Mouse (Mus musculus): ENCODE data around the gene 4430402I18Rik.
"Not testable (repeated sequence)": the region's sequence is repeated elsewhere in the genome, so short reads cannot be mapped to it uniquely, and the experiment has no call there.

Gene 4430402I18Rik

GRCm38 (mm10) chr19:28967652-28968051, at the start of gene 4430402I18Rik:
Gene 4430402I18Rik (minus strand): TSS chr19:28967800.
- no peak for DNase-seq

GRCm38 (mm10) chr19:29016786-29017185, 49.2 kb upstream of the 4430402I18Rik start:
- no peak for DNase-seq

DNA sequence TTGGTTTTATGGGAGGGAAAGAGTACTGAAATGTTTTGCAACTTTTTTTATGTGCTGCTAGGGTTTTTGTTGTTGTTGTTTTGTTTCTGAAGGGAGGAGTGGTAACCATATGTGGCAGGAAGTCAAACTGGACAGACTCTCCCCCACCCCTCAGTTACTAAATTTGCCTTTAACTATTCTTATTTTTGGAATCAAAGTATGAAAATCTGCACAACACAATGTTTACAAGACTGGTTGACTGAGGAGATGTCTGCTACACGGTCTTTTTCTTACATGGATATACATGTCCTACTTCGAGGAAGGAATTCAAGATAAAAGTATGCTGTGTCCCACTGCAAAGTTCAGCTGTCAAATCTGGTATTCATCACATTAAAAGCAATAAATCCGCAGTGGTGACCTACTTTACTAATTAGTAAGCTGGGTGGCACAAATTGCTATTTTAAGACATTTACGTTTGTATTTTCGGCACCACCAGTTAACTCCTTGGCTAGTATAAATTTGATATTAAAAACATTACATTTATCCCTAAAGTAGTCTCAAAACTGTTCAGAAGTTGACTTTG, 48.7 kb upstream of the 4430402I18Rik start:
- no peak for DNase-seq

DNA sequence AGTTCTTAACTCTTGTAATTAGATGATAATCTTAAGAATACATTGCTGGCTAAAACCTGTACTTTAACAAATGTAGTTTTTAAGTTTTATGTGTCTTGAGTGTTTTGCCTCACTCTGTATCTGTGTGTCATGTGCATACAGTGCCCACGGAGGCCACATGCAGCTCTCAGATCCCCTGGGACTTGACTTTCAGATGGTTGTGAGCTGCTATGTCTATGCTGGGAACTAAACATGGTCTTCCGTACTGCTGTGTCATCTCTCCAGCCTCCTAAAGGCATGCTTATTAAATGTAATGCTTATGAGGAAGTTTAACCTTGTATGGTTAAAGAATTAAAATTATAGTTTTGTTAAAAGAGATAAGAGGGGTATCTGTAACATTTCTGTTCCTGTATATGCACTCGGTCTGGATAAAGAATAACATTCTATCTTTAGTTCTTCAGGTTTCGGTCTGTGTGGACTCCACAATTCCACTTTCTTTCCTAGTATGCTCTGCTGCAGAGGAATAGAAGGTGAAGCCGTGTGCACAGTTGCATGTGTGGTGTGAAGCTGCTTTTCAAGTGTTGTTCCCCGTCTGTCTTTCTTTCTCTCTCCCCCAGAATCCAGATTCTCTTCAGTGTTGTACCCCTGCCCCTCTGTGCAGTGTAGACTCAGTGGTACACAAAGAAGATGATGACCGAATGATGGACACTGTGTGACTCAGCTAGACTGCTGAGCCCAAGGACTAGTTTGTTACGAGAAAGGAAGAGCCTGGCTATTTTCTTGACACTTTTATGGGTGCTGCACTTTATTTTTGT, 48.0 kb upstream of the 4430402I18Rik start:
- no peak for DNase-seq

DNA sequence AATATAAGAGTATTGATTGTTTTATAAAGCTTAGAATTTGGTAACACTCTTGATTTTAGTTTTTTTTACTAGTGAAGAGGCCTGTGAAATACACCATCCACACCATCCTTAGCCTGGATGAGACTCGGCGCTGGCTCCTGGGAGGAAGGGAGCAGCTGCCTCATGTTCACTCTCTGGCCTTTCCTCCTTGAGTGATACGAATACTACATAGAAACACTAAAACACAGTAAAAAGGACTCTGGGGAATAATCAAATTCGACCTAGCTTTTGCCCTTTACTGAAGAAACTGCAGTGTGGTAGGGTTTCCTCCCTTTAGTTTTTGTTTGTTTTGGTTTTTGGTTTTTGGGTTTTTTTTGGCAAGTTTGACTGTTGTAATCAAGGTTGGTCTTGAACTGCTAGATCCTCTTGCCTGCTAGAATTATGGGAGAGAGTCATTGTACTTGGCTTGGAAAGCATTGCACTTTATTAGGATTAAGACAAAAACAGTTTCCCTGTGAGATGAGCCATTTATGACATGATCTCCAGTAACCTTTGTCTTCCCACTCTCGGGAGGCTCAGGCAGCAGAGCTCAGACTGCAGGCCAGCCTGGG, 47.0 kb upstream of the 4430402I18Rik start:
- no peak for DNase-seq

- DNase-seq = no peak
Observed at GRCm38 (mm10) chr19:29011355-29011990, 43.9 kb upstream of the 4430402I18Rik start.

GRCm38 (mm10) chr19:29009046-29009445, 41.4 kb upstream of the 4430402I18Rik start:
- no peak for DNase-seq

DNA sequence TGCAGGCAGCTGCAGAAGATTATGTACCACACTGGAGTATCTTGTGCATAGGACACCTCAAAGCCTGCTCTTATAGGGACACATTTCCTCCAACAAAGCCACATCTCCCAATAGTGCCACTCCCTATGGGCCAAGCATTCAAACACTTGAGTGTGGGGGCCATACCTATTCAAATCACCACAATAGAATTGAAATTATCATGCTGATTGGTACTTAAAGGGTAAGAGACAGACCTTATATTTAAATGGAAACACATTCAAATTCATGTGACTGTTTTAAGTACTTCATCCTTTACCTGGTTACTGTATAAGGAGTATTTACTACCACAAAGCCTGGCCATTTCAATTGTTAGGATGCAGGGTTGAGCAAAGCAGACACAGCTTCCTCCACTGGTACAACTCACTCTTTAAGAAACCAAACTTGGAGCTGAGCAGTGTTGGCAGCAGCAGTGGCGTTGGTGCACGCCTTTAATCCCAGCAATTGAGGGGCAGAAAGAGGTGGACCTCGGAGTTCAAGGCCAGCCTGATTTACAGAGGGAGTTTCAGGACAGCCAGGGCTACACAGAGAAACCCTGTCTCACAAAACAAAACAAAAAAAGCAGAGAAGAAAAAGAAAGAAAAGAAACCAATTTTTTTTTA, 40.6 kb upstream of the 4430402I18Rik start:
- DNase-seq = no peak

DNA sequence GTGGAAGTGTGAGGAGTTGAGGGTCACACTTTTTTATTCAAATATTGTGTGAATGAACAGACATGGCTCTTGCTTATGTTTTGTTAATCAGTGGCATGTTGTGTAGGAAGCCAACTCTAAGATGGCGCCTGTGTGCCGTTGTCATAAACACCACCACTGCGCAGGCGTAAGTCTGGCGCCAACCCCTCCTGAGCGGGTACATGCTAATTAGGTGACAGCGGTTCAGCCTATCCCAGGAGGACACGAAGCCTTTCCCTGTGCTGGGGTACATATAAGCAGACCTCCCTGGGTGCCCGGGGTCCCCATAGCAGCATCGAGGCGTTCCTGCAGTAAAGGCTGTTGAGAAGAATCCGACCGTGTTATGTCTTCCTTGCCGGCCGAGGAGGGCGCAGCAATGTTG, 32.7 kb upstream of the 4430402I18Rik start:
- not testable (repeated sequence) for DNase-seq

- DNase-seq = no peak
Observed at GRCm38 (mm10) chr19:28997976-28998630, 30.5 kb upstream of the 4430402I18Rik start.

DNA sequence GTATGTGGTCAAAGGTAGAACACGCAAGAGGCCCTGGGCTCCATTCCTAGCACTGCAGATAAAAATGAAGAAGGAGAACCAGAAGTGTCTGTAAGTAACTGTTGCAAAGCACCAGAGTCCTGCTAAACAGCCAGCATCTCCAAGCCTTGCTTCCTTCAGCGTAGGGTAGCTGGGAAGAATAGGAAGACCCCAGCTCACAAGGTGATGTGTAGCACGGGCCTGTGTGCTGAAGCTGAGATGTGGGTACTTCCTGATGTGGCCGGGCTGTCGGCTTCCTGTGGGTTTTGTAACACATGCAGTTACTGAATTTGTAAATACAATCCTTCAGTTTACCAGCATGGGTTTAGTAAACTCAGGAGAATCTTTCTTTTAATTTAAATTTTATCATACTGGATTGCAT, 27.8 kb upstream of the 4430402I18Rik start:
- DNase-seq = no peak

DNA sequence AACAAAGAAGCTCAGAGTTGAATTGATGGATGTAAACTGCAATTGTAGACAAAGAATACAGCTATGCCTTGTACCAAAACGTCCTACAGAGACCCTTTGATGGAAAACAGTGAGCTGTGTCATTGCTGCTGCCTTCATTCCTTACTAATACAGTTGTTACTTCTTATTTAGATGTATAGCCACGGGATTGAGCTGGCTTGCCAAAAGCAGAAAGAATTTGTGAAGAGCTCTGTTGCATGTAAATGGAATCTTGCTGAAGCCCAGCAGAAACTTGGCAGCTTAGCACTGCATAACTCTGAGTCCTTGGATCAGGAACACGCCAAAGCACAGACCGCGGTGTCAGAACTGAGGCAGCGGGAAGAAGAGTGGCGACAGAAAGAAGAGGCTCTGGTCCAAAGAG, 27.3 kb upstream of the 4430402I18Rik start:
- DNase-seq = no peak

DNA sequence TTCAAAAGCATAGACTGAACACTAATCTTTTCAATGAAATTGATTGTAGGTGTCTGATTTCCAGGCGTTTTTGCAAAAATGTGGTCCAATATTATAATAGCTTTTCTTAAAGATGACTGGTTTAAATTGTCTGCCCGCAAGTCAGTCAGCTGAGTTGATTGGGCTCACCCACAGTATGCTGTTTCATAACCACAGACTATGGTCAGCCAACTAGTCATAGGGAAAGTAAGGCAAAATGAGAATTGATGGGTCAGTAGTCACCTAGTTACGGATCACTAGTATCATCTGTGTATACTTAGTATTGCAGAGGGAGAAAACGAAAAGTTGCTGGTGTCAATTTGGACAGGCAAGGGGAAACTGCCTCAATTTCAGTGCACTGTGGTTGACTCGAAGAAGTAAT, 23.8 kb upstream of the 4430402I18Rik start:
- DNase-seq = no peak

DNA sequence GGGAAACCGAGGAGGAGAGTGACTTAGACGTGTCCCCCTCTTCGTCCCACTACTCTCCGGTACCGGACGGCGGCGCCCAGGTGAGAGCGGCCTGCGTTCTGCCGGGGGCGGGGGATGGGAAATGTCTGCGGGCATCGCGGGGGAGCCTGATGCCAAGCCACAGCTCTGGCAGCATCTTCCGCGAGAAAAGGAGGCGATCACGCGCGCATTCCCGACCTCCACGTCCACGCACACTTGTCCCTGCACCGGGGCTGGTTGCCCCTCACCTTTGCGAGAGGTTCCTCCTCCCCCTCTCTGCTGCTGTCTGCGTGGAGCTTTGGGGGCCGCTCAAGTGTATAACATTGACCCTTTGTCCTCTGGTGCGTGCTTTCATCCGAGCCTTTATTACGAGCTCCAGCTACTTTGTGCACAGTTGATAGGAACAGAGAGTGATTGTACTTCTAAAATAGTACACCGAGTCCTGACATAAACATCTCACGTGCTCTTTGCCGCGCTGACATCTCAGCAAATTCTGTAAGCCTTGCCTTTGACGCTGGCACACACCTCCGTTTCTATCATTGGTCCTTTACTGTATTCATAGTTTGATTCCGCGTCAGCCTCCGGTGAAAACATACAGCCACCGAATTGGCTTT, 23.1 kb upstream of the 4430402I18Rik start:
- no peak for DNase-seq

- peak; percentile 97 for DNase-seq
Observed at GRCm38 (mm10) chr19:28990194-28990589, 22.6 kb upstream of the 4430402I18Rik start, which contains the start of gene Cdc37l1. Gene Cdc37l1 (plus strand): TSS chr19:28990352.

DNA sequence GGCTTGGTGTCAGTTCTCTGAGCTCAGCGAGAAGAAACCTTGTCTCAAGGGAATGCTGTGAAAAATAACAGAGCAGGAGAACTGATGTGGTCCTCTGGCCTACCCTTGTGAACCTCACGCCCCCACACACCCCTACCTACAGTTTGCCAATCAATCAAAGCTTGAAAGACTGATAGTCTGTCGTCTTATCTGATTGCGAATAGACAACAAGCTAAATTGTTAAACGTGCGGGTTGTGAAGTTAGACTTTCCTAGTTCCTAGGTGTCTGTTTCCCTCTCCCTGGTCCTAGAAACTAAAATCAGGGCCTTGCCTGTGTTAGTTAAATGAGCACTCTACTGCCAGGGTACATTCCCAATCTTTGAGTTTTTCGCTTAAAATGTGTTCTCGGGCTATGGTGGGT, 21.9 kb upstream of the 4430402I18Rik start:
- no peak for DNase-seq

DNA sequence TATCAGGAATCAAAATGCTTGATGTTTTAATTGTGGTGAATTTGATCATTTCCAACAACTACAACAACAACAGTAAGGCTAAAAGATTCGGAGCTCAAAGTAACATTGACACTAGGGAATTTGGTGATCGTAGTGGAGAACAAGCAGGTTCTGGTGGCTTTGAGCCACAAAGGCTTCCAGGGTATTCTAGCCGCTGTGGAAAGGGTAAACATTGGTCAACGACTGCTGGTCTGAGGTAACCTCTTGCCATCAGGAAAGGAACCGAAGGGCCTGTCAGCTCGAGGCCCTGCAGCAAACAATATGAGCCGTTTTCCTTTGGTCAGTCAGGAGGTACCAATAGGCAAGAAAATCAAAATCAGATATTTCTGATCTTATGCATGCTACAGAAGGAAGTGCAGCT, 15.0 kb upstream of the 4430402I18Rik start:
- no peak for DNase-seq

DNA sequence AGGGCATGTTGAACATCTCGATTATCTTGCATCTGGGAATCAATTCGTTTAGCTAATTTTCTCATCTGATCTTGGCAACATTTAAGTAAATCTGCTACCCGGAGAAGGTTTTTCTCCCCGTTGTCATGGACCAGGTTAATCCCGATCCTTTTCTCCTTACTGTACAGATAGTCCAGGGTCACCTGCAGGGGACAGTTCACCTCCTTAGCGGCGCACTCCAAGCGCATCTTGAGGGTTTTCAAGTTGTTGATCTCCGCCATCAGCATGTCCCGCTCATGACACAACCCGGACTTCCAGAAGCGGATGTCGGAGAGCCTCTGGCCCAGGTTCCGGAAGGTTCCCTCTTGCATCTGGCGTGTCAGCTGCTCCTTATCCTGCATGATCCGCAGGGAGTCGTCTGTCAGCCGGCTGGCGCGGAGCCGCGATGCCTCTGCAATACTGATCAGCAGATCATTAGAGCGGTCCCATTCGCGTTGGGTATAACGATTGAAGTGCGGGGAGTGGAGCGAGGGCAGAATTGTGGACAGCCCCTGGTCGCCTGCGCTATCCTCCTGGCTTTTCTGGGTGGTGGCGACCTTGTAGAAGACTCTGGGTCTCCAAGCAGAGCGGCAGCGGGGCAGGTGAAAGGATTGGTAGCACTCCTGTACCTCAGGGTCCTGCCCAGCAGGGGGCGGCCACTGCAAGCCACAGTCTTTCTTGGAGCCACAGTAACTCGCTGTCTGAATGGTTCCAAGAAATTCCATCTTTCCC, 7.4 kb upstream of the 4430402I18Rik start:
- peak; percentile 61 for DNase-seq

DNA sequence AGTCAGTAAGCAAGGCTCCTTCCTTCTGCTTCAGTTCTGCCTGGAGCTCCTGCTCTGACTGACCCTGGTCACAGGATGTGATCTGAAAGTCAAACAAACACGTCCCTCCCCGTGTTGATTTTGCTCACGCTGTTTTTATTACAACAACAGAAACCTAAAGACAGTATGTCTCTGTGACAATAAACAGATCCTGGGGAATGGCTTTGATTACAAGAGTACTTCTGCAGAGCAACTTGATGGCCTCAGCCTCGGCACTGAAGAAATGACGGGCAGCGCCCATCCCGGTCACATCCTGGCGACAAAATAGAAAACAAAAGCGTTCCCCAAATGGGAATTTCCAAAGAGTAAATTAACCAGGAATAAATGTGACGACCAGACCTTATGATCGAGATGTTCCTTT, 2.7 kb upstream of the 4430402I18Rik start:
- DNase-seq = no peak

DNA sequence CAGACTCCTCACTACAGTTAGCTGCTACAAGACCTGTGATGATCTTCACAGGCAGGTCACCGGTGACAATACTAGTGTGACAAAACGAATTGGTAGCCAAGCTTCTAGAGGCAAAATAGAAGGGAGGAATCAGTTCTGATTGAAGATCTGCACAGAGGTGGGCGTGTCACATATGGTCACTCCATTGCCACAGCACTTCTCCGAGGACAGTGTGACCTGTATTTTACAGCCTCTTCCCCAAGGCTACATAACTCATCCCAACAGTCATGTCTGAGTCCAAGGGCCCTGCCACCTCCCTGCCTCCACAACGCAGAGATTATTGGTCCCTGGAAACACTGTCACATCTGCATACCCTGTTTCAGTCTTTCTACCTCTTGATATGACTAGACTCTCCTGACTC, 1.6 kb upstream of the 4430402I18Rik start:
- DNase-seq = no peak

- DNase-seq = no peak
Observed at GRCm38 (mm10) chr19:28968178-28968577, 578 bp upstream of the 4430402I18Rik start.

DNA sequence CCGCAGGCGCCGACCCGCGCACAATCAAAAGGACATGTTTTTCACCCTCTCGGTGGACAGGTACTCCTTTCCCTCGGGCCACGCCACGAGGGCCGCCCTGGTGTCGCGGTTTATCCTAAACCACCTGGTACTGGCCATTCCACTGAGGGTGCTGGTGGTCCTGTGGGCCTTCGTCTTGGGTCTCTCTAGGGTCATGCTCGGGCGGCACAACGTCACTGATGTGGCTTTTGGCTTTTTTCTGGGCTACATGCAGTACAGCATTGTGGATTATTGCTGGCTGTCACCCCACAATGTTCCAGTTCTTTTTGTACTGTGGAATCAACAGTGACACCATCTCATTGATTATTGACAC, 3.1 kb downstream of the 4430402I18Rik start:
- no peak for DNase-seq

Measured in cerebellum, adult 11-12 months (tissue).